Mouse (Mus musculus) ES-Bruce4 (cell line): Measurements from ENCODE around the gene Dner.

ENCODE experiments used
- CTCF ChIP-seq: IDR thresholded peaks from one replicate; pipeline ENCODE4 v1.8.1; 2011; ENCODE audit warnings: low read depth, low read length
- EP300 ChIP-seq: IDR thresholded peaks from 2 replicates; pipeline ENCODE4 v1.6.1; 2011; ENCODE audit warnings: low read depth, low read length; ENCODE audit not compliant: insufficient read depth
- POLR2A ChIP-seq: IDR thresholded peaks from one replicate; pipeline ENCODE4 v1.8.1; 2011; ENCODE audit warnings: low read length; ENCODE audit not compliant: insufficient read depth

GRCm38 (mm10) chr1:84347796-84348476, 348.1 kb downstream of the Dner start:
- TF ChIP-seq CTCF: no peak
- TF ChIP-seq POLR2A: no peak
- no peak for TF ChIP-seq EP300
